Mouse (Mus musculus) thymus, postnatal 25 days (tissue): ENCODE results near the gene Fh1.

Source experiments
- DNase-seq: peaks from one replicate; pipeline ENCODE4 v3.0.0; 2022

Fh1 gene

DNA sequence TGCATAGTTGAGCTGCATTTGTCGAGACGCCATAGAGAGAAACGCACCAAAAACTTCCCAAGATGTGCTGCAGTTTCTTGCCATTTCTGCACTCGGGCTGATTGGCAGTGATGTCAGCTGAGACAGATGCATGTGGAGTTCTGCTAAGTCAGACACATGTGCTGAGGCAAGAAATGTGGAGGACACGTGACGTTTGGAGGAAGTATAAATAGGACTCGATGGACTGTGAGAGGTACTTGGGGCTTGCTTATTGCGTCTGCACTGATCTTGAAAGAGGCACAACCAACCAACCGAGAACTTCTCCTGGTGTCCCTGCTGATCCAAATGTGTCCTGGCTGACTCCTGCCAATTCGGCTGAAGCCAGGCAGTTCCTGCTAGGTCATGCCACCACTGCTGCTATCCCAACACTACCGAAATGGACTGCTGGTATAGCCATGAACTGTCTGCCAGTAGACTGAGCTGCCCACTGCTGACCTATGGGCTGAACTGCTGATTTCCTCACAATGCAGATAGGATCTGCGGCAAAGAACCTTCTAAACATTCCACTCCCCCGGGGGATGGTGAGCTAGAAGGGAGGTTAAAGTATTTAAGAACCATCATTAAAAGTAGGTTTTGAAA lies 5.5 kb downstream of the Fh1 start, which contains the start of gene Kmo:
Kmo (plus strand) TSS at position 568 of the 618 bp plus-strand sequence.
- no peak for DNase-seq

- no peak for DNase-seq
Observed at GRCm38 (mm10) chr1:175614992-175615391, 10.4 kb downstream of the Fh1 start.

GRCm38 (mm10) chr1:175608708-175609107 lies 16.7 kb downstream of the Fh1 start:
- no peak for DNase-seq

DNA sequence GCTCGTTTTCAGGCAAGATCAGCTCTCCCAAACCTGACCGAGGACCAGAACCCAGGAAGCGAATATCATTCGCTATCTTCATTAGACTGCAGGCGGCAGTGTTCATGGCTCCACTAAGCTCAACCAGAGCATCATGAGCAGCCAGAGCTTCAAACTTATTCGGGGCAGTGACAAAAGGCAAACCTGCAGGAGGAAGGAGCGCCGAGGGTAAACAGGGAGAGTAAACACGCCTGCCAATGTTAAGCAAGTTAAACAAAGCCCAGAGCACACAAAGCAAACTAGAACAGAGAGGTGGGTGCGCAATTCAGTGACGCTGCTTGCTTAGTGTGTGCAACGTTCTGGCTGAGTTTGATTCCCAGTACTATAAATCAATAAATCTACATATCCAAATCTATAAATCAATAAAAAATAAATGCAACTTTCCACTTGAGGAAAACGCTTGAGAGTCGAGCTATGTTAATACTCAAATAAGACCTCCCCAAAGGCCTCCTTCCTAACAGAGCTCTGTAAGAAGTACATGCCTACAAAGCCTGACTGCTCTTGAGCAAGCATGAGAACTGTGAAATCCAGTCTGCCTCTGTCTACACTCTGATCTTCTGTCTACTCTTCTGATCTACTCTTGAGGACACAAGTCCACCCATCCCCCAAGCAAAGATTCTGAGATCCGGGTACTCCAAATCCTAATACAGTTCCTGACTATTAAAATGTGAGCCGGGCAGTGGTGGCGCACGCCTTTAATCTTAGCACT lies 17.4 kb downstream of the Fh1 start:
- DNase-seq, result no peak

- no peak for DNase-seq
Observed at GRCm38 (mm10) chr1:175607308-175607707, 18.1 kb downstream of the Fh1 start.

DNA sequence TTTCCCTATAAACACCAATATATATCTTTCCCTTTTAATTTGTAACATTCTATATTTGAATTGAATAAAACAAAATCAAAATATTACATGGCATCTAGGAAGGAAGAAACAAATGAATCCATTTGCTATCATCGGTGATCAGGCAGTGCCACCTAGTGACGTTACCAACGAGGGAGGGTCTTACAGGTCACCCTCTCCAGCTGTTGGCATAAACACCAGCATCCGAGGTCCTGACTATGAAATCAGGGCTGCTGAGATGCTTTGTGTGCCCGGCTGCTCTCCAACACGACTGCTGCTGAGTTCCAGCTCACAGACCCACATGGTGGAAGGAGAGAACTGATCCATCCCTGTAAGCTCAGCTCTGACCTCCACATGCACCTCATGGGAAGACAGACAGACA lies 22.0 kb downstream of the Fh1 start:
- DNase-seq, result no peak

DNA sequence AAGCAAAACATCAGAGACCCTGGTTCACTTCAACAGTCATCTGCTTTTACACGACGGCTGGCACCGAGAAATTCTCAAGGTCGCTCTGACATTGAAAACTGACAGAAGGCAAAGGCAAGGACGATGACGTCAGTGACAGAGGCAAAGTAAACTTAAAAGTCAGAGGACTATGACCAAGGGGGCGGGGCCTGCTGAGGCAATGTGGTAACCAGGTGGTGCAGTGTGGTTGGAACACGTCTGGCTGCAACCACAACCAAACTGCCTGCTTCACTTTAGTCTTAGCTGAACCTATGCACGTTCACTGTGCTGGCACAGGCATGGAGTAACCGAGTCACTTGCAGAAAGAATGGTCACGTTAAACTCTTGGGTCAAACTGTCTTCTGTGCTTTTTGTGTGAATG lies 23.2 kb downstream of the Fh1 start:
- DNase-seq, result no peak

DNA sequence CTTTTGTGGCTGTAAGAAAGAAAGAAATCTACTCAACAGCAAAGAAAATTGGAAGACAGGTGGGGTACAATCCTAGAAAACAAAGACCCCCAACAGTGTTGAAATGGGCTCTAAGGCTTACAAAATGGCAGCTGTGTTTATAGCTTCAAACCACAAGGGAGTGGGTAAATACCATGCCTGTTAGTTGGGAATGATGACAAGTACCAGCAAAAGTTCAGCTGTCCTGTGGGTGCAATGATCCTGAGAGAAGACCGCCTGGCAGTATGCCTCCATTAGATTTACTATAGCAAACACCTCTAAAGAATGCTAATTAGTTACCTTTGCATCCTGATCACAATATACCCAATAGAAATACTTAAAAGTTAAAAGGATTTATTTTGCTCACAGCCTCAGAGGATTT lies 32.6 kb downstream of the Fh1 start:
- no peak for DNase-seq

DNA sequence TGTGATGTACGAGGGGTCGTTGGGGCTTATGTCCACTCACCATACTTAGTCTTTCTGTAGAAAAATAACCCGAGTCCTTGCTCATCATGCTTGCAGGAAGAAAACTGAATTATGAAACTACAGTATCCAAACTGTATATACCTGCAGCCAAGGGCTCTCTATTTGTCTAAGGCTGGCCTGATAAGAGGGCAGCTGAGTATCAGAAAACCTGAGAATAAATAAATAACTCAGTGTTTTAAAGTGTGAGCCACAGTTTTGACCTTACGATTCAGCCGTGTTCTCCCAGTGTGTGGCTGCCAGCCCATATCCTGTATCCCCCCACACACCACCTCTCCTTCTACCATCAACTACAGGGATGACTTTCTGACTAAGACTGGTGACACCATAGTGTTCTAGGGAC lies 38.8 kb downstream of the Fh1 start:
- no peak for DNase-seq

DNA sequence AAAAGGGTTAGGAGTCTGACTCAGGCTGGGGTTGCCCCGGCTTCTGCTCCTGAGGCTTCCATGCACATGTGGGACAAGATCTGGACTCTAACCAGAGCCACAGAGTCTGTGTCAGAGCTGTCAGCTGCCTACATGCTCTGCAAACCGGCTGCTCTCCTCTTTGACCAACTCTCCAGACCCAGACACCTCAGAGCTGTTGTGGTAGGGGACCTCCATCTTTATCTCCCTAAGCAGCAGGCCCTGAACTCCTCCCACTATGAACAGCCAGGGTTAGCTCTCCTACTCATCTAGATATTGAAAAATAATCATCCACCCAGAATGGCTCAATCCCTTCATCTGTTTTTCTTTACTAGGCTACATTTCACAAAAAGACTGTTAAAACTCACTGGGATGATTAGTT lies 40.2 kb downstream of the Fh1 start:
- no peak for DNase-seq

DNA sequence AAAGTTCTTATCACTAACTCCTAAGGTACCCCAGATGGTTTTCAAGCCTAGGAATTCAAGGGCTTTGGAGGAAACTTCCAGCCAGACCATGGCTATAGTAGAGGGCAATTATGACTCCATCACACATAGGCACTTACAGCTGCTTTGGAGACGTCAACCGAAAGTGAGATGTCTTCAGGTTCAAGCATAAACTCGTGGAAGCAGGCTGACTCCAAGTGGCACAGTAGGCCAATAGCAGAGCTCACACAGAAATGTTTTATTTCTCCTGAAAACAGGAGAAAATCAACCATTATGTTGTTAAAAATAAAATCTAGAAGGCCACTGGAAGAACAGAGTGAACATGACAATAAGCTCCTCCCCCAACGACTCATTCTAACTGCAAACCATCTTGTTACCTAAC lies 42.6 kb downstream of the Fh1 start:
- no peak for DNase-seq

DNA sequence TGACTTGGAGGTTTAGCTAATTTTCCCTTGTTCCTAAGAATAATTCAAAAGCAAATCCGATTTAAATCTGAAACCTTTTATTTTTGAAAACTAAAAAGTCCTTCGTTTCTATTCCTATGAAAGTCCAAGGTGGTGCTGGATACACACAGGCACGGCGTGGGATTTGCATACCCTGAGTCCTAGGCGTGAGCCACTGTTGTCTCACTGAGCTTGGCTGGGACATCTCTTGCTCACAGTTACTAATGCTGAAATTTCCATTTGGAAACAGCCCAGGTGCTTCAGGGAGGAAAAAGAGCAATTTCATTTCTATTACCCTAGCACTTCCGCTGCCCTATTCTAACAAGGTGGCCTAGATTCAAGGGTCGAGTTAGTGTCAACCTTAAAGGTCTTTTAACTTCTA lies 45.1 kb downstream of the Fh1 start:
- DNase-seq, result no peak

- DNase-seq, result no peak
Observed at GRCm38 (mm10) chr1:175579598-175580235, 45.7 kb downstream of the Fh1 start.

GRCm38 (mm10) chr1:175578425-175579096 lies 46.9 kb downstream of the Fh1 start:
- DNase-seq, result no peak

DNA sequence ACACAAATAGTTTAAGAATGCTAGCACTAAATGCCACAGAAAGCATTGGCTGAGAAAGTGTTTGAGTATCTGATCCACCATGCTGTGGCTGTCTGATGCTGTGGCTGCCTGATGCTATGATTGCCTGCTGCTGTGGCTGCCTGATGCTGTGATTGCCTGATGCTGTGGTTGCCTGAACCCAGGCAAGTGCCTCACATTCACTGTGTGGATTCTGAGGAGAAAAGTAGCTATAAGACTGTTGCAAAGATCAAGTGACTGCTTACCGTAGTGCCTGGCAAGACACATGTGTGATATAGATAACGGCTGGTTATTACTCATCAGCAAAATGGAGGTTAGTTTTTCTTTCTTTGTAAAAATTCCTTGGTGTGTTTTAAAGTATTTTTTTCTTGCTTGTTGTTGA lies 51.3 kb downstream of the Fh1 start:
- DNase-seq, result no peak

- DNase-seq, result no peak
Observed at GRCm38 (mm10) chr1:175565579-175566103, 59.8 kb downstream of the Fh1 start.

GRCm38 (mm10) chr1:175564321-175564720 lies 61.1 kb downstream of the Fh1 start:
- peak; percentile 2 for DNase-seq

DNA sequence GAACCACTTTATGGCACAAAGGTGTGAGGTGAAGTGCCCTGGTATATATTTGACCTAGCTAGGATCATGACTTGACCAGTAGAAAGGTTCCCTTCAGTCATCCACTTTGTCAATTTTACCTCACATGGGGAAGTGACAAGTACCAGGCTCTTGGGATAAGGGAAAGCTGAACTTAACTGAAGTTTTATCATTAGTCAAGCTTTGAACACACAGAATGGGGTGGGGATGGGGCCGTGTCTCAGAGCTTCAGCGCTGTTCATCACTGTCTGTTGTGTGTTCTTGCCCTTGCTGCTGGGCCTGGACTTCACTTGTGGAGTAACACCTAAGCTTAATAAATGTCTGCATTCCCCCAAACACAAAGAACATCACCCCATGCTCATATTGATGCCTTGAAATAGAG lies 63.1 kb downstream of the Fh1 start:
- no peak for DNase-seq

- no peak for DNase-seq
Observed at GRCm38 (mm10) chr1:175561806-175562205, 63.6 kb downstream of the Fh1 start.

DNA sequence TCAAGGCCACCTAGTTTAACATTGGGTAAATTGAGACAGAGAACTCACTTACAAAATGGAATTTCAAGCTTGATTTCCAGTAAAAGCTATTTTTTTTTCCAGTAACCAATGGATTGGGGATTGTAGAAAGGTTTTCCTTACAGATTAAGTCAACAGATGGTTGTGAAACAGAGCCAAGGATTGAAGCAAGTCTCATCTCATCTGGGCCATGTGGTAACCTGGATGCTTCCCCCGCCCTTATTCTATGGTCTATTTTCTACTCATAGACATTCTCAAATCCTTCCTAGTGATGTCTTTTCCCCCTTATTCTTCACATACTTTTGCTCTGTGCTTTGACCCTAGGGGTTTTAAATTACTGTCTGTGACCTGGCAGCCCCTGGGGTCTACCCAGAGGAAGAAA lies 70.8 kb downstream of the Fh1 start:
- DNase-seq, result no peak

DNA sequence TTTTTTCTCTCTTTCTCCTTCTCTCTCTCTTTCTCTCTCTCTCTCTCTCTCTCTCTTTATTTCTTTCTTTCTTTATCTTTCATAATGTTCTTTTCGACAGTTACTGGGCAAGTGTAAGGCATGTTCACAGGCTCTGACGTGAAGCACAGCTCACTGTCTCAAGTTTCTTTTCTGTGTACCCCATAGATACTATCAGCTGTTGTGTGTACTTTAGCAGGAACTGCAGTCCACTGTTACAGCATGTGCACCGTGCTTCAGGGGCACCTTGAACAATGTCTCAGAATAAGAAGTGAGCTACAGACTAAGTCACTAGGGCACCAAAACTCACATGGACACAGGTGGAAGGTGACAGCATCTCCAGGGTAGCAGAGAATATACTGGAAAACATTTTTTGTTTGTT lies 73.0 kb downstream of the Fh1 start:
- DNase-seq, result no peak

- no peak for DNase-seq
Observed at GRCm38 (mm10) chr1:175550586-175550985, 74.8 kb downstream of the Fh1 start.
